Mouse (Mus musculus): ENCODE measurements at regions not wholly inside any gene's neighbourhood (a gene's known extent, or its start where the extent isn't known, plus 50 kb on each side); places are given as distances from the start of the nearest gene placed in this dataset.

DNA sequence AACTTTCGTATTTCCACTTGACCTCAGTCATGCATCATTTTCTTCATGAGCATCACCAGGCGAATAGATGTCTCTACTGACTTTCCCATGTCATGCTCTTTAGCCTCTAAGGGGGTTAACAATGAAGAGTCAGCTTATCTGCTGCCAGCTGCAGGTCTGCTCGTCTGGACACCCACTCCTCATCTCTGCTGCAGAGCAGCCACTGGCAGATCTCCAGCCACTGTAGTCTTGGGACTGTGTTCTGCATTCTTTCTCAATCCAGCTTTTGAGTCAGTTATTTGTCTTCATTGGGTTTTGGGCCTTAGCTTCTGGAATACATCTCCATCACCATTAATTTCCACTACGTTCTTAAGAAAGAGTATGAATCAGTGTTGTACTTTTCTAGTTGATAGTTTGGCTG is 280.0 kb downstream of the Gm5447 start:
- no peak for TF ChIP-seq FLI1 (IDR thresholded peaks at IDR 0.05; ENCODE audit: low read length)
- no peak for TF ChIP-seq GATA1 (IDR thresholded peaks at IDR 0.05; ENCODE audit: borderline replicate concordance, low read length)
